Mouse (Mus musculus) 3T3-L1 (cell line): Measurements from ENCODE around the gene Hpd.

Source experiments
- DNase-seq: peaks from one replicate; pipeline ENCODE4 v3.0.0-alpha.2; 2015; ENCODE audit warnings: low read depth, low spot score

Hpd gene

DNA sequence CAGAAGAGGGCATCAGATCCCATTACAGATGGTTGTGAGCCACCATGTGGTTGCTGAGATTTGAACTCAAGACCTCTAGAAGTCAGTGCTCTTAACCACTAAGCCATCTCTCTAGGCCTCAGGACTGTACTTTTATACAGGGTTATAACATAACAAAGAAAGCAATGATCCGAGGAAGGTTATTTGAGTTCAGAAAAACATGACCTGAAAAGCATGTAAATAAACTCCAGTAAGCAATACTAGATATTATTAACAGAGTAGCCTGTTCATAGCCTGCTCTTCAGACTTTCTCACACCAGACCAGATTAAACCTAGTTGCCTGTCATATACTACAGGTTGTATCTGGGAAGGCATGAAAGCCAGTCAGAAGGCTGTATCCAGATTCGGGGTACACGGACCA lies 4.8 kb upstream of the Hpd start:
- DNase-seq: no peak

DNA sequence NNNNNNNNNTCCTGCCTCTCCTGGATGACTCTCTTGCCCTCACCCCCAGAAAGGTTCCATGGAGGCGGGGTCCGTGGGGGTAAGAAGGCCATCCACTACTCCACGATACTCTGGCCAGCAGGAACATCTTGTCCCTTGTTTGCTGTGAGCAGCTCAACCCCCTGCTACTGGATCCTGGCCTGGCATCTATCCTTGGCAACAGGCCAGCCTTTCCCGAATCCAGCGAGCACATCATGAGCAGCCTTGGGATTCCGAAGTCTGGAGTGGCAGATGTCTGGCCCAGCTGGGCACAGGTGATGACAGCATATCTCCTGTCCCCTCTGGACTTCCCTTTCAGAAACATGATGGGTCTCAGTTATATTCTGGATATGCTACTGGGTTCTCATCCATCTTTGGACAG lies 3.4 kb upstream of the Hpd start:
- DNase-seq: no peak

DNA sequence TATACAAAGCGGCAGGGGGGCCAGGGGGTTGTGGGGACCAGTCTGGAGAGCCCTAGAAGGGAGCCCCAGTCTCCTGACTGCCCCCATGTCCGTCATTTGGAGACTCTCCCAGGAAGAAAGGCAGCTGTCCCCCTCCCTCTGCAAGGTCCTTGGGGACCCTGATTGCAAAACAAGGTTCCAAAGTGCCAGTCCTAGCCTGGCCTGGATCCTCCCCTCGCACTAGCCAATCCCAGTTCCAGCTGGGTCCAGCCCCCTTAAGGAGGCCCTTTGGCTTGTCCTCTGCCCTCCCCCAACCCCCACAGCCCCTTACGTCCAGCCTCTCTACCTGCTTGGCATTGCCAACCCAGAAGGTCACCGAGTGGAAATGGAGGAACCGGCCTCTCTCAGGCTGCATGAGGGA lies 991 bp downstream of the Hpd start:
- DNase-seq: no peak

DNA sequence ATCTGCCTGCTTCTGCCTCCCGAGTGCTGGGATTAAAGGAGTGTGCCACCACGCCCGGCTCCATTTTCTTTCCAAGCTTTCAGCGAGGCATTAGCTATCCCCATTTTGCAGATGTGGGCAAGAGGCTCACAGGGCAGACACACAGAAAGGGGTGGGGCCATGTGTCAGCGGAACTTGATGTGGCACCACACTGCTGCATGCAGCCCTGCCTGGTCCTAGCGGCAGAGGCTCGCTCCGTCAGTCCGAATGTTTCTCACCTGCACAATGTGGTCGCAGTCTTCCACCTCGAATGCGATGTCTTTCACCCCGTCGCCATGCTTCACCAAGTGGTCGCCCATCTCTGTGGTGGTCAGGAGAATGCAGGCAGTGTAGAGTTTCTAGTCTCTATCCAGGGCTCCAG lies 2.1 kb downstream of the Hpd start:
- DNase-seq: no peak

DNA sequence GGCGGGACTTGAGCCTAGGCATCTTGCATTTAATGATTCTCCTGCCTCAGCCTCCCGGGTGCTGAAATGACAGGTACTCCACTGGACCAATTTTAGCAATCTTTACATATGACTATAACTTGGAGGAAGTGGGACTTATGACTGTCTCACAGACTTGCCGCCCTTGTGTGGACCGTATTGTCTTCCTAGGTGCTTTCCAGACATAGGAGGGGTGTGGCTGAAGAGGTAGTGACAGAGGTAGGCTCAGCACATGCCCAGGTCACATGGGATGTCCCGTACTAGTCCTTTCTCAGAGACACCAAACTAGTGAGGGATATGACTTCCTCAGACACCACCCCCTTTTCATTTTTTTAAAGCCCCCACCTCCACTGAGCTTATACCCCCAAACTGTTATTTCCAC lies 3.7 kb downstream of the Hpd start:
- no peak for DNase-seq

DNA sequence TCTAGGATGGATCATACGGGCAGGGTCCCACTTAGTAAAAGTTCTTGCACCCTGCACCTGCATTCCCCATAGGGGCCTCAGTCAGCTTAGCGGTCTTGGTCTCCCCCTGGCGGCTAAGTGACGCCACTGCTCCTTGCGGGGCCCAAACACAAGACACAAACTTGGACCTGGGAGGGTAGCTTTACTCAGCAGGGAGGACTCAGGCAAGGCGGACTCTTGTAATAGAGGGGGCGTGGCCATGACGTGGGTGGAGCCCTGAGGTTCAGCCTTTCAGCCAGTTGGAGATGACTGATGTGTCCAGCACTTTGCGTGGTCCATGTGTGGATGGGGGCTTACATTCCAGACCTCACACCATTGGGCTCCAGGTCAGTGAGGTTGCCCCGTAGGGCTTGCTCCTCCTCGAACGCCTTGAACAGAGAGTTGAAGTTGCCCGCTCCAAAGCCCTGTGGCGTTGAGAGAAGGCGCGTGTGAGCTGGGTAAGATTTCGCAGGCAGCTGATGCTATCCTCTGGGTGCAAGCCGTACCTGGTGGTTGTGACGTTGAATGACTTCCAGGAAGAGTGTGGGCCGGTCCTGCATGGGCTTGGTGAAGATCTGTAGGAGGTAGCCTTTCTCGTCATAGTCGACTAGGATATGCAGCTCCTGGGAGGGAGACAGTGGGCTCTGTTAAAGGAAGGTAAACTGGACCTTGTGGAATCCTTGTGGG lies 10.7 kb downstream of the Hpd start:
- DNase-seq: peak; percentile 85

DNA sequence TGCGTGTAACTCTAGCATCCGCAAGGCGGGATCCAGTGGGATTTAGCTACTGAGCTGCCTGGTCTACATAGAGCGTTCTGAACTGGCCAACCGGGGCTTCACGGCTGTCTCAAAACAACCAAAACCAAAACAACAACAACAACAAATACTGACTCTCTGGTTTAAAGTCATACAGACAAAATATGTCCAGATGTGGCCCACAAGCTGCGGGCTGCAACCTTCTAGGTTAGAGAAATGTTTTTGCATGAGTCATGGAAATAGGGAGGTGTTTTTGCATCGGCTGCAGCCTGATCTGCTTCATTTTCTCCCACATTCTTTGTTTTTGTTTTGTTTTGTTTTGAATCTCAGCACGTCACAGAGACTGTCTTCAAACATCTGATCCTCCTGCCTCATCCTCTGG lies 12.2 kb downstream of the Hpd start:
- DNase-seq: peak; percentile 81

DNA sequence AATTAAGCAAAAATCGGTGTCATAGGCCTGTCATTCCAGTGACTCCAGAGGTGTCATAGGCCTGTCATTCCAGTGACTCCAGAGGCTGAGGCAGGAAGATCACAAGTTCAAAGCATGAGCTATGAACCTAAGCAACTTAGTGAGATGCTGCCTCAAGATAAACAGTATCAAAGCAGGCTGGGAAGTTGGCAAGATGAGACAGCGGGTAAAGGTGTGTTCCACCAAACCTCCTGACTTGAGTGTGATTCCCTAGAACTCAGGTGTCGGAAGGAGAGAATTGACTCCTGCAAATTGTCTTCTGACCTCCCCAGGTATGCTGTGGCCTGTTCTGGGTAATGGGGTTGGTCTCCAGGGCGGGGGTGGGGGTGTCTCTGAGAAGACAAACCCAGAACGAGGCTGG lies 13.2 kb downstream of the Hpd start, which contains the start of gene Psmd9:
Gene Psmd9, plus strand, starts transcription at position 130 of the 400 bp plus-strand sequence.
- DNase-seq: no peak

DNA sequence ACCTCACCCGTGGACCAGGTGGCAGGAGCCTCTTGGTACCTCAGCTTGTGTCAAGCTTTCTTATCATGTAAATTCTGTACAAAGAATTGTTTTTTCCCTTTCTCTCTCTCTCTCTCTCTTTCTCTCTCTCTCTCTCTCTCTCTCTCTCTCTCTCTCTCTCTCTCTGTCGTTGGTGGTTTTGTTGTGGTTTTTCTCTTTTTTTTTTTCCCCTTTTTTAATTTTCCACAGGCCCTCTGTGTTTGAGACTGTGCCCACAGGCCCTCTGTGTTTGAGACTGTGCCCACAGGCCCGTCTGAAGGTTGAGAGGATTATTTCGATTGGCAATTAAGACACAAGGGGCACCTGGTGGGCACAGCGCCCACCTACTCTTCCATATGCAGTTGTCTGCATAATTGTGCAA lies 14.9 kb downstream of the Hpd start:
- no peak for DNase-seq

DNA sequence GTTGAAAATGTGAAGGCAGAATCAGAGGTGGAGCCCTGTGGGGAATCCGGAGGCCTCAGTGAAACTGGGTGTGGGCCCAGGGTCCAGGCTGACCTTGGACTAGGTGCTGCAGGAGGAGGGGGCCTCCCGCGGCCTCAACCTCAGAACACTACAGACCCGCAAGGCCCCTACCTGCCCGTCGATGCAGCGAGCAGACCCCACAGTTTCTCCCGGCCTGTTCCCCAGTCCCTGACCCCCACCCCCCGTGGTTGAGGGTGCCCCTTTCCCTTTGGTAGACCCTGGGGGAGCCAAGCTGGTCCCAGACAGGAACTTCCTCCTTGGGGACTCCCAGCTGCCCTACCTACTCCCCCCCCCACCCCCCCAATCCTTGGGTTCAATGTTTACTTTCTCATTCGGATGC lies 16.1 kb downstream of the Hpd start:
- DNase-seq: no peak

DNA sequence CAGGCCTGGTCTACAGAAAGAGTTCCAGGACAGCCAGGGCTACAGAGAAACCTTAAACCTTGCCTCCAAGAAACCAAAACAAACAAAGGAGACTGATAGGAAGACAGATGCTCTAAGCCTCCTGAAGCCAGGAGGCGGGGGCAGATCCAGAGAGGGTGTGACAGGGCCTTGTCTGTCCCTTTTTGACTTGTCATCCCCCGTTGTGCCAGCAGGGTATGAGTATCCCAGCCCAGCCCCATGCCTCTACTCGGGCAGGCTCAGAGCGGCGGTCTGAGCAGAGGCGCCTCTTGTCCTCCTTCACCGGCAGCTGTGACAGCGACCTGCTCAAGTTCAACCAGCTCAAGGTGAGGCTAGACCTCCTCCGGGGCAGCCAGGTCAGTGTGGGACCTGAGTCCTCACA lies 19.6 kb downstream of the Hpd start:
- DNase-seq: peak; percentile 34

DNA sequence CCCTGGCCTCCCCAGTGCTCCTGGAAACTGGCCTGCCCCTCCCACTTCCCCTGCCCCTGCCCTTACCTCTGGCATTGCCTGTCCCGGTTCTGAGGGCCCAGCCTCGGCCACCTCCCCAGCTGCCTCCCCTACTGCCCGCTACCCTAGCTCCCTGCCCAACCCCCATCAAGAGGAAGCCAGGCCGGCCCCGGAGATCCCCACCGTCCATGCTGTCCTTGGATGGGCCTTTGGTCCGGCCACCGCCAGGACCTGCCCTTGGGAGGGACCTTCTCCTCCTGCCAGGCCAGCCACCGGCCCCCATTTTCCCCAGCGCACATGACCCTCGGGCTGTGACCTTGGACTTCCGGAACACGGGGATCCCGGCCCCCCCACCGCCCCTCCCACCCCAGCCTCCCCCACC lies 22.2 kb downstream of the Hpd start:
- DNase-seq: no peak

DNA sequence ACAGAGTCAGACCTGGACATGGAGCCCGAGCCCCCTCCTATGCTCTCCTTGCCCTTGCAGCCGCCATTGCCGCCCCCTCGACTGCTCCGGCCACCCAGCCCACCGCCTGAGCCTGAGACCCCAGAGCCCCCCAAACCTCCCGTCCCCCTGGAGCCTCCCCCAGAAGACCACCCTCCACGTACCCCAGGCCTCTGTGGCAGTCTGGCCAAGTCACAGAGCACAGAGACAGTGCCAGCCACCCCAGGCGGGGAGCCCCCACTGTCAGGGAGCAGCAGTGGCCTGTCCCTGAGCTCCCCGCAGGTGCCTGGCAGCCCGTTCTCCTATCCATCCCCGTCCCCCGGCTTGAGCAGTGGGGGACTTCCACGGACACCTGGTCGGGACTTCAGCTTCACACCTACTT lies 22.7 kb downstream of the Hpd start:
- no peak for DNase-seq

DNA sequence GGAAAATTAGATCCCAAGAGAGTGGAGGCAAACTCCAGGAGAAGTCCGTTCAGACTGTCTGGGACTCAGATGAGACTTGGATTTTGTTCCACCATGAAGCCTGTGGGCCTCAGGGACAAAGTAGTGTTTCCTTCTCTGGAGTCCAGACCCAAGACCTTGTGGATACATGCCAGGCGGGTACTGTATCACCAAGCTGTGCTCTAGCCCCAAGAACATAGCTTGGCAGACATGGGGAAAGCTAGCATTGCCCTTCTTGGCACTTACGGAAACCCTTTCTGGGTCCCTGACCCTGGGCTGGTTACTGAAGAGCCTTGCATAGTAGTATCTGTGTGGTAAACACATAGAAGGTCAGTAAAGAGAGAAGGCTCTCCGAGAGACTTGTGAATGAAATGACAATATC lies 23.1 kb downstream of the Hpd start:
- DNase-seq: no peak

DNA sequence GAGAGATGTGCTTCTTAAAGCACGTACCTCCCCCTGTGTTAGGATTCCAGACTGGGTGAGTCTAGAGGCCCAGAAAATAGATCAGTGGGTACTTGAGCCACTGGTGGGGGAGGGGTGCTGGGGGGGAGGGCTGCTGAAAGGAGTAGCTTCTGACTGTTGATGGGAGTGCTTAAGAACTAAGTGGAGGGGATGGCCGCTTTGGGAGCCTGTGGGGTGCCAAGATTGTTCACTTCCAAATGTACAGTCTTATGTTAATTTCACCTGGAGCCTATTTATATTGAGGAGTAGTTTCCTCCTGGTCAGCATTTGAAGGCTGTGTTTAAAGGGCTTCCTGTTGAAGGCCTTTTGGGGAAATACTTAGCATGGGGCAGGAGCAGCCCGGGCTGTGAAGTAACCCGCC lies 24.6 kb downstream of the Hpd start:
- no peak for DNase-seq

DNA sequence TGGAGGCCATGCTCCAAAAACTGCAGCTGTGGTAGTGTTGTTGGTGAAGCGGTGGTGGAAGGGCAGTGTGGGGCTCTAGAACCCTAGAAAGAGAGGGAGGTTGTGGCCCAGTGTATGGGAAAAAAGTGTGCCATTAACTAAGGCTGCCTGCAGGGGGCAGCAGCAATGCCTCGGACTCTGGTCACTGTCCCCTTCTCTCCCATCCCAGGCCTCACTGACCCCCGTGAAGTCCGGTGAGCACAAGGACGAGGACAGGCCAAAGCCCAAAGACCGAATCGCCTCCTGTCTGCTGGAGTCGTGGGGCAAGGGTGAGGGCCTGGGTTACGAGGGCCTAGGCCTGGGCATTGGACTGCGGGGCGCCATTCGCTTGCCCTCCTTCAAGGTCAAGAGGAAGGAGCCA lies 25.8 kb downstream of the Hpd start:
- peak; percentile 53 for DNase-seq

DNA sequence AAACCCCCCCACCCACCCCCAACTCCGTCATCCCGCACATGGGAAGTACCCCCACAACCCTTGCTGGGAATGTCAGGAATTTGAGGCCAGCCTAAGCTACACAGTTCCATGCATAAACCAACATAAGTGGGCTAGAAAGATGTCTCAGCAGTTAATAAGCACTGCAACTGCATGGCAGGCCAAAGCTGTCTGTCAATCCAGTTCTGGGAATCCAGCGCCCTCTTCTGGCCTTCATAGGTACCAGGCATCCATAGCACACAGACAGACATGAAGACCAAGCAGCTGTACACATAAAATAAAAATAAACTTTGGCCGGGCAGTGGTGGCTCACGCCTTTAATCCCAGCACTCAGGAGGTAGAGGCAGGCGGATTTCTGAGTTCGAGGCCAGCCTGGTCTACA lies 27.1 kb downstream of the Hpd start:
- DNase-seq: peak; percentile 93

DNA sequence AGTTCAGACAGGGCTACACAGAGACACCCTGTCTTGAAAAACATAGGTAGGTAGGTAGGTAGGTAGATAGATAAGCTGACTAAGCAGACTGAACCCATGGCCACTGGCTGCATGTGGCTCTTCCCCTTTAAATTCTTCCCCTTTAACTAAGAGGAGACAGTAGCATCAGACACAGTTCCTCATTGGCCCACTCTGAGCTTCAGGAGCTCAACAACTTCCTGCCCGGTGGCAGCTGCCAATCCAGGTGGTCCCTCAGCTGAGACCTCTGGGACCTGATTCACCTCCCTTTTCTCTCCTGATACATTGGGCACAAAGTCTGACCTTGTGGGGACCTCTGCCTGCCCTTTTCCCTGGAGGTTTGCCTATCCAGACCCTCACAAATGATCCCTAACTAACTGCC lies 29.6 kb downstream of the Hpd start:
- no peak for DNase-seq

DNA sequence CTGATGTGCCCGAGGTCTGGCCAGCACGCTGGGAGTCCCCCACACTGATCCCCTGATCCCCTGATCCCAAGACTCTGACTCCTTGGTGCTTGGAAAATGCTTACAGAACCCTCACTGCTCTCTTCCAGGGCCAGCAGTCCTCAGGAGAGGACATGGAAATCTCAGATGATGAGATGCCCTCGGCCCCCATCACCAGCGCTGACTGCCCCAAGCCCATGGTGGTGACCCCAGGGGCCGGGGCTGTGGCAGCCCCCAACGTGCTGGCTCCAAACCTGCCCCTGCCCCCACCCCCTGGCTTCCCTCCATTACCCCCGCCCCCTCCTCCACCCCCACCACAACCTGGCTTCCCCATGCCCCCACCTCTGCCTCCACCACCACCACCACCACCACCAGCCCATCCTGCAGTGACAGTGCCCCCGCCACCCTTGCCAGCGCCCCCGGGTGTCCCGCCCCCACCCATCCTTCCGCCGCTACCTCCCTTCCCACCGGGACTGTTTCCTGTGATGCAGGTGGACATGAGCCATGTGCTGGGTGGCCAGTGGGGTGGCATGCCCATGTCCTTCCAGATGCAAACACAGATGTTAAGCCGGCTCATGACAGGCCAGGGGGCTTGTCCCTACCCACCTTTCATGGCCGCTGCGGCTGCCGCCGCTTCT lies 30.7 kb downstream of the Hpd start:
- no peak for DNase-seq

DNA sequence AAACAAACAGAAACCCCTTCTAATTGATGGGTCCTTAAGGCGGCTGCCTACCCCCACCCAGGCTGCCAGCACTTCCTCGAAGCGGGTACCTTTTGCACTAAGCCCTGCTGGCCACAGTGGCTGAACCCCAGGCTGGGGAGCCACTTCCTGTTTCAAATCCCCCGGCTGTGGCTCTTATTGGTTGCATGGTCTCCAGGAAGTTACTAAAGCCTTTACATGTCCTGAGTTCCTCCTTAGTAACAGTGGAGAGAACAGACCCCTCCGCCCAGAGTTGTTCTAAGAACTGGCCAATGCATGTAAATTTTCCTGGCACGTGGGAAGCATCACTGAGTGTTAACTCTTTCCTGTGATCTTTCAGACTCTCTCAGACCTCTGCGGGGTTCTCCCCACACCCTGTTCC lies 31.4 kb downstream of the Hpd start:
- DNase-seq: no peak

DNA sequence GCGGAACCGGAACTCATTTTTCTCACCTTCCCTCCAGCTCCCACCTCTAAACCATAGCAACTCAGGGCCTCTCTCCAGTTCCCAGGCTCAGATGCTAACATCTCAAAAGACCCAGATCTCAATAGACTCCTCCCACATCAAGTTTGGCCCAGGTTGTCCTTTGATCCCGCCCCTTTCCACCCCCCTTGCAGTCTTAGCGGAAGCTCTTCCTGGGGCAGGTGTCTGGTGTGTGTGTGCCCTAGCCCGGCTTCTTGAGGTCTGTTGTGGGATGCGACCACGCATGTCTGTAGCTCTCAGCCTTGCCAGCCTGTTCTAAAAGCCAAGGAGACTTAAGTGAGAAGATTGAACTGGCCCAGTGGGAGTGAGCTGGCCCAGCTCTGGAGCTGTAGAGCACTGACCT lies 31.9 kb downstream of the Hpd start:
- DNase-seq: no peak

DNA sequence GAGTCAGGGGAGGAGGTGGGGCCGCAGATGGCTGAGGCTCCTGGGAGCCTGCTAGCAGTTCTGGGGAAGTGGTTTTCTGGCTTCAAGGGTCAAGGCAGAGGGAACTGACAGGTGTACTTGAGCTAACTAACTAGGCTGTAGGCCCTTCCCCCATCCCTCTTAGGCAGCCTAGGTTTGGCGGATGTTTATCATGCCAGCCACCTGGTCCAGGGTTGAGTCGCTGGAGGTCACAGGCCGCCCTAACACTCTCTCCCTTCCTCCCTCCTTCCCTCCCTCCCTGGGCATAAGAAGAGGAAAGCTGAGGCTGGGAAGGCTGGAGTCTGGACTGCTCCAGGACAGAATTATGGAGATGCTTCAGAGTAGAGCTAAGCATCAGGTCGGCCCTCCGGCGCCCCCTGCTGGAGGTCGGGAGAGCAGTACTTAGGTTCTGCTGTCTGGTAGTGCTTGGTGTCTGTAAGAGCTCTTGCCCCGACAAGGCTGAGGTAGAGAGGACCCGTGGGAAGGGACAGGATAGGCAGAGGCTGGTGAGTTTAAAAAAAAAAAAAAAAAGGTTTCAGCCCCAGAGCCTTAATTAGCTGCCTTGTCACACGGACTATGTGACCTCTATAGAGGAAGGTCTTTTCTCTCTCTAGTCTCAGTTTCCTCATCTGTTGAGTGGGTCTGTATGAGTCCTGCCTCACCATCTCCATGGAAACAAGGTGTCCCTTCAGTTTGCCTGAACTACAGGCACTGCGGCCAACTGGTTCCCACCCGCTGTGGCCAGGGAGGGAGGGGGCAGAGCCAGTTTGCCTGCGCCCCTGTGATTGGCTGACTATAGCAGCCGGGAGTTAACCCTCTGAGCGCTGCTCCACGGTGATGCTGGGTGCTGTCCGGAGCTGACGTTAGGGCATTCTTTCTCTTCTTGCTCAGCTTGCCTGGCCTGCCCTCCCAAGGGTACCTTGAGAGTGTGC lies 32.8 kb downstream of the Hpd start:
- DNase-seq: peak; percentile 94
